Comparison of ENCODE assay signal across 18 mouse cellular contexts in genomic region chr13:76564061-76564460, GRCm38 (mm10).
DNase-seq lines count a peak whose midpoint lies in the region; ATAC-seq lines count a peak whose summit lies in the region.
"Had no signal": no experiment of that assay in that cellular context is flagged by ENCODE, and none has a peak within 500 bp of the region (broad histone marks: within the 10 kb centered on the region; RNA-seq: fewer than 3 reads in every experiment).

No protein-coding gene starts in this region.

- no peak for DNase-seq in frontal cortex, postnatal 14 days (ENCODE audit: low spot score in 2 of 2)
- DNase-seq in cerebellum, adult 11-12 months: peak; percentile 89
- DNase-seq in cerebellum, adult 9-10 months: peak; percentile 91
- peak; percentile 73 to 81 for DNase-seq in cerebellum, postnatal 25 days
- DNase-seq in spleen, adult 18-20 months: no peak
- no peak for DNase-seq in urinary bladder, adult 2 months (ENCODE audit: low spot score)
- no peak for DNase-seq in yolk sac, embryonic 10.5 days (ENCODE audit: low spot score)
- DNase-seq: adrenal gland, postnatal 14 days; gastrocnemius, postnatal 14 days; heart, adult 2 months; kidney, adult 8-10 months had no signal

- ATAC-seq in frontal cortex, adult (ENCODE audit: low TSS enrichment): peak; percentile 27; the same call in 1 of the 2 replicates
- ATAC-seq: activated CD4-positive, CD25-positive, alpha-beta regulatory T cell, adult 4 months; forebrain, embryonic 14.5 days; hindbrain, embryonic 16.5 days; inflammation-experienced regulatory T-cells, adult 6 months; intestine, postnatal 0 days; Patski had no signal

Comparison
In these comparisons a context has a peak if more than half of its experiments do, and no peak if none do; other contexts are left out.
1. DNase-seq: peak in cerebellum, adult 11-12 months (single experiment), cerebellum, adult 9-10 months (single experiment) and cerebellum, postnatal 25 days (2 of 2); none in frontal cortex, postnatal 14 days (0 of 2), spleen, adult 18-20 months (0 of 2), urinary bladder, adult 2 months (single experiment) and yolk sac, embryonic 10.5 days (single experiment).